In genomic region chr8:126081279-126081678, GRCm38 (mm10) we compare ENCODE assay signal across 11 mouse cellular contexts.
DNase-seq lines count a peak whose midpoint lies in the region; ATAC-seq and TF ChIP-seq lines count a peak whose summit lies in the region.
"Had no signal": no experiment of that assay in that cellular context is flagged by ENCODE, and none has a peak within 500 bp of the region (broad histone marks: within the 10 kb centered on the region; RNA-seq: fewer than 3 reads in every experiment).

No protein-coding gene starts in this region.

- H3K4me3 ChIP-seq in layer of hippocampus, adult 2 months: no peak overlapping the region
- no peak overlapping the region for H3K4me3 ChIP-seq in forebrain, embryonic 11.5 days (ENCODE audit: low read depth, low read length)
- H3K4me3 ChIP-seq: neural tube, embryonic 13.5 days had no signal

- no peak for ATAC-seq in forebrain, embryonic 11.5 days (replicated peaks; ENCODE audit: low FRiP score)

- no peaks in the 10 kb centered on the region for H3K4me1 ChIP-seq in forebrain, embryonic 11.5 days (replicated peaks; ENCODE audit: control insufficient read depth, insufficient read depth, low read length)

- no peaks in the 10 kb centered on the region for H3K9me3 ChIP-seq in forebrain, embryonic 11.5 days (ENCODE audit: control insufficient read depth, low read length)
- H3K9me3 ChIP-seq: neural tube, embryonic 13.5 days had no signal

- H3K36me3 ChIP-seq in forebrain, embryonic 11.5 days (ENCODE audit: control insufficient read depth, insufficient read depth, low read length): no peaks in the 10 kb centered on the region
- H3K36me3 ChIP-seq: neural tube, embryonic 13.5 days had no signal

- no peak overlapping the region for H3K27ac ChIP-seq in layer of hippocampus, adult 2 months
- H3K27ac ChIP-seq in forebrain, embryonic 11.5 days (ENCODE audit: low read depth, low read length): no peak overlapping the region
- H3K27ac ChIP-seq: neural tube, embryonic 13.5 days had no signal

- no peaks in the 10 kb centered on the region for H3K27me3 ChIP-seq in forebrain, embryonic 11.5 days (ENCODE audit: control insufficient read depth, insufficient read depth, low read length)
- H3K27me3 ChIP-seq: neural tube, embryonic 13.5 days had no signal

- TF ChIP-seq CTCF in layer of hippocampus, adult 2 months (conservative IDR thresholded peaks at IDR 0.05): peak; percentile 88
- TF ChIP-seq CTCF in brain, embryonic 14.5 days (IDR thresholded peaks at IDR 0.05; ENCODE audit: borderline replicate concordance, extremely low read depth, insufficient read depth, insufficient read length): peak; percentile 67; the same call in 1 of the 2 replicates

- no peak overlapping the region for H3K9ac ChIP-seq in forebrain, embryonic 11.5 days (ENCODE audit: low read length)
- H3K9ac ChIP-seq: neural tube, embryonic 13.5 days had no signal

- DNase-seq in adrenal gland, postnatal 10 days: peak; percentile 10
- no peak for DNase-seq in adrenal gland, postnatal 36 days
- peak in 1 of 2 experiments; percentile 20 for DNase-seq in layer of hippocampus, adult 2 months (ENCODE audit: low spot score in 2 of 2)
- no peak for DNase-seq in layer of hippocampus, adult 9-10 months (ENCODE audit: low spot score)
- DNase-seq in brain, embryonic 14.5 days (ENCODE audit: low read depth): peak; percentile 69
- peak; percentile 16 for DNase-seq in lung, postnatal 10 days
- no peak for DNase-seq in spleen, adult 18-20 months
- DNase-seq in forebrain, embryonic 11.5 days (ENCODE audit: low spot score): no peak
- DNase-seq: B cell, adult 2 months; kidney, adult 11 months had no signal

- no peak overlapping the region for H3K4me2 ChIP-seq in forebrain, embryonic 11.5 days (ENCODE audit: low read depth, low read length, severe bottlenecking)
- H3K4me2 ChIP-seq: neural tube, embryonic 13.5 days had no signal

- no peak for TF ChIP-seq POLR2A in brain, embryonic 14.5 days (IDR thresholded peaks at IDR 0.05; ENCODE audit: borderline replicate concordance, extremely low read depth, insufficient read depth, insufficient read length, poor library complexity, severe bottlenecking)

Comparison
In these comparisons a context has a peak if more than half of its experiments do, and no peak if none do; other contexts are left out.
1. DNase-seq: peak in adrenal gland, postnatal 10 days (single experiment), brain, embryonic 14.5 days (single experiment) and lung, postnatal 10 days (single experiment); none in adrenal gland, postnatal 36 days (0 of 2), layer of hippocampus, adult 9-10 months (single experiment), spleen, adult 18-20 months (0 of 2) and forebrain, embryonic 11.5 days (single experiment).